Mouse (Mus musculus) kidney, adult 8-10 months (tissue): Measurements from ENCODE around the gene Rnf168.
"Not testable (repeated sequence)": the region's sequence is repeated elsewhere in the genome, so short reads cannot be mapped to it uniquely, and the experiment has no call there.

Experiments
- DNase-seq, 2 experiments: peaks; one replicate each; pipeline ENCODE4 v3.0.0; 2022

The Rnf168 gene

DNA sequence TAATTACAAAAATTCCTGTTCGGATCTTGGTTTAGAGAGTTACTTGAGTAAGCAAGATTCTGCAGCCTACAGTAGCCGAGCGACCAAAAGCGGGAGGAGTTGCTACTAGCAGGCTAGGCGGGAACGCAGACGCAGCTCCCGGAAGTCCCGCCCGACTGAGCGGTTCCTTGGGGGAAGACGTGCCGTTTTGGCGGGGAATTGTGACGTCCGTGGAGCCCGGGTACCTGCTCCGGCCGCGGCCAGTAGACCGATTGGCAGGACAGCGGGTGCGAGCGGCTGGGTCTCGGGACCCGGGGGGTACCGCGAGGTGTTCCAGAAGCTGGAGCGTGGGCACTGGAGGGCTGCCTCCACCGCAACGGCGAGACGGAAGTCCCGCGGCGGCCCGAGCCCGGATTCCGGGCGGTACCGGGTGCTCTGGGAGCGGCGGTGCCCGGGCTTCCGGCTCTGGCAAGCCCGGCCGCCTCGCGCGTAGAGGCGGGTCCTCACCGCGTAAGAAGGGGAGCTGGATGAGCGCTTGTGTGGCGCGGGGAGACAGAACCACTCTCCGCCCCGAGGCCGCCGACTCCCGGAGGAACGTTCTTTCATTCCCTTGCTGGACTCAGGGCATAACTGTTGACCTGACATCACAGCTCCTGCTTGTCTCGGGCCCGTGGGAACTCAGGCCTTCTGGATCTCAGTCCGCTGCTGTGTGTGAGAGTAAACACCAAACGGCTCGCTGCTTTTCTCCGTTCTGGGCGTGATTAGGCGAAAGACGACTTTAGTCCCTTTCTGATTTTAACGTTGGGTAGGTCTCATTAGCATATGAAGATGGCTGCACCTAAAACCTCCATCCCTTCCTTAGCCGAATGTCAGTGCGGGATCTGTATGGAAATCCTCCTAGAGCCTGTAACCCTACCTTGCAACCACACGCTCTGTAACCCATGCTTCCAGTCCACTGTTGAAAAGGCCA, at the start of gene Rnf168:
Rnf168 (plus strand) TSS at position 152 of the 949 bp plus-strand sequence.
- DNase-seq: peak; percentile 89 to 91

DNA sequence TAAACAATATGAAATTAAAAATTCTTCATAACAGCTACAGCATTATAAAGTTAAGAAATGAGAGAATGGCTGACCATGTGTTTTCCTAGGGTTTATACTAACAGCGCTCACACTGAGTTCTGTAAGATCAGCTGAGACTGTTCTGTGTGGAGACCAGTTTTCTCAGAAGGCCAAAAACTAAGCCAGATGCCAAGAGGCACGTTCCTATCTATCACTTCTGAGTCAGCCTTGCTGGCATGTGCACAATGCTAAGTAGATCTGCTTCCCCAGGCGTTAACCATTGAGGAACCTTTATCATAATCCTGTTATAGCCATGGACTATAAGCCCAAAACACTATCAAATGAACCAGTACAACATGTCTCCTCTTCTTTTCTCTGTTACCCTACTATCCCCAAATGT, 45.2 kb upstream of the Rnf168 start:
- not testable (repeated sequence) for DNase-seq

DNA sequence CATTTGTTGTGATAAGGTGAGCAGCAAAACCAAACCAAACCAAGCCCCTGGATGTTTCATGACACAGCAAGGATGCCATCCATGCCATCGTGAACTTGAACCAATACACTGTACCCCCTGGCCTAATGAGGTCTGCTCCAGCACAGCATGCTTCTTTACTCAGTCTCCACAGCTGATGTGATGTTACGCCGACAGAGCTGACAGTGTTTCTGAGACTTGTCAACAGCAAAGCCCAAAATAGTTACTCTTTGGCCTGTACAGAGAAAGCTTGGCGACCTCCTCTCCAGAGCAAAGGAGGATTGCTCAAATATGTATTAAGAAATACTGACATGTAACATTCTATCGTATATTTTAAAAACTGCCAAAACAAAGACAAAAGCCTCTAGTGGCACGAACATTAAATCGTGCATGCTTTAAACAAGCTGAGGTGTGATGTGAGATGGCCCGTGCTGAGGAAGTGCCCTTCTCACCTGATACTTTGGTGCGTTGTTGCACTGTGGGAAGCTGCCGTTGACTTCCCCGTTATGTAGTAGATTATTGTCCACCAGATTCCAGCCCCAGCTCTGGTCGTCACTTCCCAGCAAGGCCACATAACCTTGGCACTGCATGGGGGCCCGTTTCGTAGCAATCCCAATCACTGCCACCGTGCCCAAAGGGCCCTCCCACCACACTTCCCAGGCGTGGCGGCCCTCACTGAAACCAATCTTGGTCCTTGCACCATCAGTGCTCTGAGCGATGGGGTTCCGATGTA, 39.2 kb upstream of the Rnf168 start:
- no peak for DNase-seq

DNA sequence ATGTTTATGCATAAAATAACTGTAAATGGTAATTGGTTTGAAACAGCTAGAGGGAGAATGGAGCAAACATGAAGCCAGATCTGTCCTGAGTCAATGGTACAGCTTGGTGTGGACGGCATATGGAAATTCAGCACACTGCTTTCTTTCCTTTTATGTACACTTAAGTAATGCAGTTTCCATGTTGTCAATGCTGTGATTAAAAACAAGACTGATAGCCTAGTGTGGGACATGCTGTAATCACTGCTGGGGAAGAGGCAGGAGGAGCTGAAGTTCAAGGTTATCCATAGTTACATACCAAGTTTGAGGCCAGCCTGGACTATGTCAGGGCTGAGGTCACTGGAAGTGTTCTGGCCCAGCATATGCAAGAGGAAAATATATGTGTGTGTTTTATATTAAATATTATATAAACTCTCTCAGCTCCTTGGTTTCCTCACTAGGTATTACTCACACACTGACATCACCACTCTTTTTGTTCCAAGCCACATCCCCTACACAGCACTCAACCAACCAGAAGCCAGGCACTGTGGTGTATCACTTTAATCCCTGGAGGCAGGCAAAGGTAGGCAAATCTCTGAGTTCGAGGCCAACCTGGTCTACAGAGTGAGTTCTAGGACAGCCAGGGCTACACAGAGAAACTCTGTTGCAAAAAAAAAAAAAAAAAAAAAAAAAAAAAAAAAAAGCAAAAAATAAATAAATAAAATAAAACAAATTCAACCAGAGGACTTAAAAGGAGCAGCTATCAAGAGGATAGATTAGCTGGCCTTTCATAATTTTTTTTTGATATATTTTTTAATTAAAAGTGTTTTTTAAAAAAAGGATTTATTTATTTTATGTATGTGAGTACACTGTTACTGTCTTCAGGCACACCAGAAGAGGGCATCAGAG, 37.6 kb upstream of the Rnf168 start:
- DNase-seq: no peak

DNA sequence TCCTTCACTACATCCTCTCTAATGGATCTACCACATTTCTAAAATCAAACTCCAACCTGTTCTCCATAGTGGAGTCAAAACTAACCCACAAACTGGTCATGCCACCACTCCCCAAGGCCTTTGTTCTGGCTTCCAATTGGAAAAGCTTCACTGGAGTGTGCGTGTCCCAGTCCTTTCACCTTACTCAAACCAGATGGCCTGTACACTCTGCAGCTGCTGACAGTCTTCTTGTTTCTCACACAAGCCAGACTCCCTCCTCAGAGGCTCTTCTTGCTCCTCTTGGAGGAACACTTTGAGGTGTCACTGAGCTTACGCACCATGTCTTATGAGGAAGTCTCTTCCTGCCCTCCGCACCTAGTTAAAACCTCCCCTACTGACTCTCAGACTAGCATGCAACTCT, 33.4 kb upstream of the Rnf168 start:
- DNase-seq: no peak

DNA sequence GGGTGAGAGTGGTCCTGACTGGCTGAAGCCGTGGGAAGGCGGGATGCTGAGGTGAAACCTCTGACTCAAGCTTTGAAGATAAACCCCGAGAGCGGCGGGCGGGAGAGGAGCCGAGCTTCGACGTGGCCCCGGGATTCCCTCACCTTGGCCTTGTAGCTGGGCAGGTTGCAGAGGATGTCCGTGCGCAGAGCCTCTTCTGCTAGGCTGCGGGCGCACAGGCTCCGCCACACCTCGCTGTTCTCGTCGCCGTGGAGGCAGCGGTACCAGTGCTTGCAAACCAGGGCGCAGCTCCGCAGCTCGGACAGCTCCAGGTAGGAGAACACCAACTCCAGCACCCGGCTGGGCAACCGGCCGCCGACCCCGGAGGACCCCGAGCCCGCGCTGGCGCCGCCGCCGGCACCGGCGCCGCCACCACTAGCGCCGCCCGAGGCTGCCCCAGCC, 30.9 kb upstream of the Rnf168 start:
- peak; percentile 22 to 26 for DNase-seq

DNA sequence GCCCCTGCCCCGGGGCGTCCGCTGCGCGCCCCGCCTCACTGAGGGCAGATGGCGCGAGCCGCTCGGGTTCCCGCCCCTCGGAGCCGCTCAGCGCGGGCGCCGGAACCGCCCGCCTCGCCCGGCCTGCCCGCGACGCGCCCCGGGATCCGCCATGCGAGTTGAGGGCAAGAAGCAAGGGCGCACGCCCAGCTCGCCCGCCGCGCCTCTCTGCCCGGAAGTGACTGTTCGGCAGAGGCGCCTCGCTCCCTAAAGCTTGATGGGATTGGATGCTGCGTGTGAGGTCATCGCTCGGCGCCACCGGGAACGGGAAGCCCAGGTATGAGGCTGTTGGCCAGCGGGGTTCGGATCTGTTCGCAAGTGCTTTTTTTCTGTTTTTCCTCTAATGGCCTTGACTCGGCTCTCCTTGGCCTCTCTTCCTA, 30.3 kb upstream of the Rnf168 start, which contains the start of the genes Fbxo45 and Wdr53:
Fbxo45 (minus strand) TSS at position 207 of the 419 bp plus-strand sequence.
Wdr53 (plus strand) TSS at position 276 of the 419 bp plus-strand sequence.
- DNase-seq: peak; percentile 97 to 98

DNA sequence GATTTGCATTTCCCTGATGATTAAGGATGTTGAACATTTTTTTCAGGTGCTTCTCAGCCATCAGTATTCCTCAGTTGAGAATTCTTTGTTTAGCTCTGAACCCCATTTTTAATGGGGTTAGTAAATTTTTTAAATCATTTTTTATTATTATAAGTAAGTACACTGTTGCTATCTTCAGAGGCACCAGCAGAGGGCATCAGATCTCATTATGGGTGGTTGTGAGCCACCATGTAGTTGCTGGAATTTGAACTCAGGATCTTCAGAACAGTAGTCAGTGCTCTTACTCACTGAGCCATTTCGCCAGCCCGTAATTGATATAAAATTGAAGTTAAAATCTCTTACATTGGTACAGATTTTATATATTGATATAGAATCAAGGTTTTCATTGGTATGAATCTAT, 13.0 kb upstream of the Rnf168 start:
- DNase-seq: peak in 1 of 2 experiments; percentile 31

DNA sequence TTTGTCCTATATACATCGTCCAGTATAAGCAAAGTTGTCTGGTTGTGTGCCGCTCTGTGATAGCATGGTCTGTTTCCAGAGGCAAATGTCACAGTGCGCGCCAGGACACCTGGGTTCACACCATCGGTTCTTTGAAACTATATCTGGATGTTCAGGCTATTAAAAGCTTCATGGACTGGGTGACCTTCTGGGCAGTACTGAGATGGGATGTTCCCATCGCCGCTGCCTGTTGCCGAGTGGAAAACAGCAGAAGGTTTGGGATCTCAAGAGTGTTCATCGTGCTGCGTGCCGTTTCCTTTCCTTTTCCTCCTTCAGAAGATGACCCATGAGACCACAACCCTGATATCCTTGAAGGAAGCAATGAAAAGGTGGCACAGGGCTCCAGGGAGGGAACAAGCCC, 6.0 kb upstream of the Rnf168 start, which contains the start of gene Smco1:
Smco1 (plus strand) TSS at position 178 of the 400 bp plus-strand sequence.
- DNase-seq: no peak

DNA sequence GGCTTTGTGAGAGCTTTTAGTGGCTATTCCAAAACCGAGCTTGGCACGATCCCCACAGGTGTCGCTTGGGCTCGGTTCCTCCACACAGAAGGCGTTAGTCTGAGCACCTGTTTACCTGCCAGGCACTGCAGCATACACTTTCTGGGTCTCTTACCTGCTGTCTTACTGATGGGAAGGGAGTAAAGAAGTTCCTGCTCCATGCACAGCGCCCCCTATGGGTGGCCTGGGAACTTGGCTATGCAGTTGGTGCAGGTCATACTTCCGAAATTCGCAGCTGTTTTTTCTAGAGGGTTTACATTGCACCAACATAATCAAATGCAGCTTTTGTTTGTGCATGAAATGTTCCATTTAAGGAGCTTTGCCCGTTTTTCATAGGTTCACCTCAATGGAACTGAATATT, 3.9 kb upstream of the Rnf168 start:
- DNase-seq: no peak

DNA sequence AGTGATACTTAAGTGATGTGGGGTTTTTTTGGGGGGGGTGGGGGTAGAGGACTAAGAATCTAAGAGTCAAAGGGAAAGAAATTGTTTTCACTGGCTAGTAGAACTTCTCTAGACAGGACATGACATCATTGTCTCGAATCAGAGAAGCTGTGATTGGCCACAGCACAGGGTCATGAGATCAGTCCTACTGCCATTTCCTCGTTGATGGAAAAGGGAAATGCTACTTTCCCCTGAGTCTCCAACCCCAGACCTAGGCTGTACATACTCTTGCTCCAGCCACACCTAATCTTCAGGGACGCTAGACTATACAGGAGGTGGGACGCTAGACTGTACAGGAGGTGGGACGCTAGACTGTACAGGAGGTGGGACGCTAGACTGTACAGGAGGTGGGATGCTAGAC, 2.2 kb upstream of the Rnf168 start:
- no peak for DNase-seq

DNA sequence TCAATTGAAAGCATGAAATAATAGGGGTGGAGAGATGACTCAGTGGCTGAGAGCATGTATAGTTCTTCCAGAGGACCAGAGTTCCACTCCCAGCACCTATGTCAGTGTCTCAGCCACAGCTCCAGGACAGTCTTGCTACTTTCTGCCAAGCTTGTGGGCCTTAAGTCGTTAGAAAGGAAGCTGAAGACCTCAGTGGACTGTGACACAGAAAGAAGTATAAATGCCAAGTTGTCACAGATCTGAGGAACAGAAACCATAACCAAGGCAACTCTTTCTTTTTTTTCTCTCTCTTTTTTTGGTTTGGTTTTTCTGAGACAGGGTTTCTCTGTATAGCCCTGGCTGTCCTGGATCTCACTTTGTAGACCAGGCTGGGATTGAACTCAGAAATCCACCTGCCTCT, 1.4 kb upstream of the Rnf168 start:
- no peak for DNase-seq

DNA sequence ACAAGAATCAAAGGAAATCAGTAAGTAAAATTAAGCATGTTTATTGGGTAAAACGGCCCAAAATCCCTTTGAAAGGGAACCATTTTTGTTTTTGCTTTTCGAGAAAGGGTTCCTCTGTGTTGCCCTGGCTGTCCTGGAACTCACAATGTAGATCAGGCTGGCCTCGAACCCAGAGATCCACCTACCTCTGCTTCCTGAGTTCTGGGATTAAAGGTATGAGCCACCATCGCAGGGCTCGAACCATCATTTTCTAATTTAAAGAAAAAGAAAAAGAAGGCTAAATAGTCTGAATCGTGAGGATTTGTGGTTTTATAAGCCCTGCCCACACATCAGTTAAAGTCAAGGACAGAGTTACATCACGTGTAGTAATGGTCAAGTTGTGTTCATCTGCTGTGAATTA, 1.1 kb downstream of the Rnf168 start:
- DNase-seq: no peak

DNA sequence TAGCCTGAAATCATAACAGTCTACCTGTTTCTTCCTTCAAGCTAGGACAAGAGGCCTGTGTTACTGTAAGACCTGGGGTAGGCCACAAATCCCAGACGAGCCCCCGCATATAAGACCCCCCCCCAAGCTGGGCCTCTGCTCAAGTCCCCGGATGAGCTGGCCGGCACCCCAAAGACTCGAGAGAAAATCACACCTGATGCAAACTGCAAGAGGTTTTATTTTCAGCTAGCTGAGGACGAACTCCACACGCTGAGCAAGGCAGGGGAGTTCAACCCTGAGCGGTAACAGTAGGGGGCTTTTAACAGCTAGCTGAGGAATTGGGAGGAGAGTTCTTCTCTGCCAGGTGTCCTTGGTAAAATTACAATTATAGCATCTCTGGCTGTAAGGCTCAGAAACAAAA, 3.0 kb downstream of the Rnf168 start:
- no peak for DNase-seq

DNA sequence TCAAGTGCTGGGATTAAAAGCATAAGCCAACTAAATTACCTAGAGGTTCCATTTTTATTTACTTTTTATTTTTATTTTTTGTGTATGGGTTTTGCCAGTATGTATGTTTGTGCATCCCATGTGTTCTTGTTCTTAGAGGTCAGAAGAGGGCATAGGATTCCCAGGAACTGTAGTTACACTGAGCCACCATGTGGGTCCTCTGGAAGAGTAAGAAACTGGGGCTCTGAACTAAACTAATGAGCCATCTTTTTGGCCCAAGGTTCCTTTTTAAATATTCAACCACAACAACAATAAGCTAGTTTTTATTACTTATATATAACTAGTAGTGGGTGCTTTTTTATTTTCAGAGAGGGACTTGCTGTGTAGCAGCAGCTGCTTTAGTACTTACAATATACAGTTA, 5.3 kb downstream of the Rnf168 start:
- no peak for DNase-seq

DNA sequence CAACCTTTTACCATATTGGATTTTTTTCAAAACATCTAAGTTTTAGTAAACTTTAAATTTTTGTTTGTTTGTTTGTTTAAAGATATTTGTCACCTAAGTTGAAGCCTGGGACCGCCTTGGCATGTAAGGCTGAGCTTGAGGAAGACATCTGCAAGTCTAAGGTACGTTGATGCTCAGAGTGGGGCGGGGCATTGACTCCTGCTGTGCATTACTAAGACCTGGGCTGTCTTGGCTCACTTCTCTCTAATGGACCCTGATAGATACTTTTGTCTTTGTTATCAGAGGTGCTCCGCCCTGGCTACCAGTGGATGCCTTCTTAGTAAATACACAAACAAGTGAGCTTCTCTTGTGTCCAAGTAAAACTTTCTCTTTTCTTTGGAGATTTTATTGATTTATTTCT, 14.6 kb downstream of the Rnf168 start:
- DNase-seq: no peak

DNA sequence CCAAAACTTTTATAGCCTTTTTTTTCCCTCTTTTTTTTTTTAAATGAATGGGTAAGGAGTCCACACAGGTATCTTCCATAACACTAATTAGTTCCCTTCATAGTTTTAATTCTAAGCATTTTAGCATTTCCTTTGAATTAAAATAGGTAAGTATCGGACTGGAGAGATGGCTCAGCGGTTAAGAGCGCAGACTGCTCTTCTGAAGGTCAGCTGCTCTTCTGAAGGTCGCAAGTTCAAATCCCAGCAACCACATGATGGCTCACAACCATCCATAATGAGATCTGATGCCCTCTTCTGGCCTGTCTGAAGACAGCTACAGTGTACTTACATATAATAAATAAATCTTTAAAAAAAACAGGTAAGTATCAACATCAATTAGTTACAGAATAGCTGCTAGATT, 22.4 kb downstream of the Rnf168 start:
- DNase-seq: not testable (repeated sequence)

DNA sequence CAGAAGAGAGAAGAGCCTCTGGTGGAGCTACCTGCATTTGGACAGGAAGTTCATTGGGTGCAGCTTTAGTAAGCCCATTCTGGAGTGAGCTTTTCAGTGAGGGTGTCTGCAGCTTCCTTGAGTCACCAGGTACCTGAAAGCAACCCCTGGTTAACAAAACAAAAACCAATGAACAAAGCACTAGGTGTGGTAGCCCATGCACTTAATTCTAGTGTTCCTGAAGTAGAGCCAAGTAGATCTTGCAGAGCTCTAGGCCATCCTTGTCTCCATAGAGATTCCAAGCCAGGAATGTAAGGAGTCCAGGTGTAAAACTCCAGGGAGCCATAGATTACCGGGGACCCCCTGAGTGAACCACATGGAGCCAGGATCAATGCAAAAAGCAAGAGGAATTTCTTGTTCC, 25.8 kb downstream of the Rnf168 start:
- no peak for DNase-seq

DNA sequence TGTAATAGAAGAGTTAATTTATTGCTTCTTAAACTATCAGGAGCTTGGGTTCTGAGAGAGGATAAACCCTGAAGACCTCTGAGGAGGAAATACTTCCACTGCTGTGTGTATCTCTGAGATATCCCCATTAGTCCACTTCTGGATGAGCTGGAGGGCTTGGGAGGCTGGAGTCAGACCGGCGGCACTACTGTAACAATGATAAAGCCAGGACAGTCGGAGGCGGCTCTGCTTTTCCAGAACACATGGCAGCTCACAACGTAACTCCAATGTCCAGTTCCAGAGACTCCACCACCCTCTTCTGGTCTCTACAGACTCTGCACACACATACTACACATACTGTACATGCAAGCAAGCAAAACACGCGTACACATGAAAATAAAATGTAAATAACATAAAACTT, 26.6 kb downstream of the Rnf168 start:
- DNase-seq: no peak

DNA sequence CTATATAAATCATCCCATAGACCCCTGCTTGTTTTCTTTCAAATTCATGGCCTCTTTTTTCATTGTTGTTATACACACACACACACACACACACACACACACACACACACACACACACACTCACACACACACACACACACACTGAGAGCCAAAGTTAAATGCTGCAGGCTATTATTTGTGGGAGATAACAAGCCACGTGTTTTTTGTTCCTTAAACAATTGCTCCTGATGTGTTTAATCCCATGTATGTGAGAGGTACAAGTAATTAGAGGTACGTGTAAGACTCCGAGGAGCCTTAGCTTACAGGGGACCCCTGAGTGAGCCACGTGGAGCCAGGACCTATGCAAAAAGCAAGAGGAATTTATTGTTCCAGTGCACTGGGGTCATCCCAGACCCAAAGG, 34.7 kb downstream of the Rnf168 start:
- DNase-seq: no peak

DNA sequence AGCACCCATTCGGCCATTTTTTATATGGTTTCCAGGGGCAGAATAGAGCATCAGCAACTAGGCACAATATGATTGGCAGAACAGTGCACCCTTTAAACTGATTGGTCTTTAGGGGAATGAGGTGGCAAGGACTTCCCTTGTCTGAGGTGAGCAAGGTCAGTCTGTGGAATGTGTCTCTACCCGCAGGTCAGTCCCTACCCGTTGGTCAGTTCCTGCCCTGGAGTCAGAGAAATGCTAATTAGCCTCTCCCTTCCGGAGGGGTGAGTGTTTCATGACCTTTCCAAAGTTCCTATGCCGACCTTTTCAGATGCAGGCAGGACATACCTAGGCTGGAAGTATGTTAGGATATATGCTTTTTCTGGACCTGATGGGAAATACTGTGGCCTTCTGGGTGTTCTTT, 35.1 kb downstream of the Rnf168 start:
- DNase-seq: peak; percentile 21 to 65

DNA sequence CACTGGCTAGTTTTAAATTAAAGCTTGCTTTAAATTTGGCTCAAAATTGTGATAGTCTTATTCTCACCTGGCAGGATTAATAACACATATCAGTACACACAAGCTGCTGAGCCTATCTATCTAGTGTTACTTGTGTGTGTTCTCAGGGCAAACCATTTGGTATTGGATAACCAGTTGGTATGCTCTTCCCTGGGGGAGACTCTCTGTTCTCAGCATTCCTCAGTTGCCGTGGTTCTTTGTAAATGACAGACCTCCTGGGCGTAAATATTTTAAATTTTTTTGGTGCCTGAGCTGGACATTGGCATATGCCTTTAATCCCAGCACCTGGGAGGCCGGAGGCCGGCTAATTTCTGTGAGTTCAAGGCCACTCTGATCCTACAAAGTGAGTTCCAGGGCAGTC, 35.6 kb downstream of the Rnf168 start:
- DNase-seq: peak in 1 of 2 experiments; percentile 30

DNA sequence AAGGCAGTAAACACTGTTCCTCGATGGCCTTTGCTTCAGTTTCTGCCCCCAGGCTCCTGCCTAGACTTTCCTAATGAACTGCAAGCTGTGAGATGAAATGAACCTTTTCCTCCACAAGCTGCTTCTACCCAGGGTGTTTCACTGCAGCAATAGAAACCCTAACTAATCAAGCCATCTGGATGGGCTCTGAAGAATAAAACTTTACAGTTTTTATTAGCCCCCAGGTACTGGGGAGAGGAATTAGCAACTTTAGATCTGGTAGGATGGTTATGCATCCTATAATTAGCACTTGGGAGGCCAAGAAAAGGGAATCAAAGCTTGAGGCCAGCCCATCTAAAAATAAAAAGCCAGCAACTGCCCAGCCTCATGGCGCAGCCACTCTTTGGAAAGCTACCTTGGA, 39.3 kb downstream of the Rnf168 start:
- no peak for DNase-seq
